Mouse (Mus musculus) Patski (cell line): Measurements from ENCODE around the gene Tpmt. TPM values are rescaled to one million over a fixed set of nuclear protein-coding genes. Genes with fewer than 3 reads are reported as not detected.

ENCODE experiments used
- ATAC-seq: fragments of 100-300 bp; one replicate; pipeline ENCODE4 v1.8.0; 2021
- CTCF ChIA-PET: fragments of 350-600 bp; sonication (Branson Sonifier 250); formaldehyde crosslinking; loops from one replicate; lab custom pipeline; 2022; ENCODE audit warnings: inconsistent platforms; lab: Charles Lee
- POLR2A ChIA-PET: fragments of 350-600 bp; sonication (Branson Sonifier 250); formaldehyde crosslinking; loops from one replicate; lab custom pipeline; 2022; ENCODE audit warnings: antibody characterized with exemption, inconsistent platforms; lab: Charles Lee
- DNase-seq: peaks from one replicate; pipeline ENCODE4 v3.0.0-alpha.2; 2011; ENCODE audit warnings: low read depth, low spot score
- H3K27me3 ChIP-seq: fragments of 371-371 bp; one replicate; pipeline ENCODE4 v1.5.1; 2021
- CTCF ChIP-seq: fragments of 100-300 bp; IDR thresholded peaks from one replicate; pipeline ENCODE4 v1.5.1; 2021
- in situ Hi-C: fragments of 300-500 bp; cut with MboI; formaldehyde crosslinking; loops from 3 replicates; pipeline ENCODE4 v1.11.1; 2018; ENCODE audit warnings: low pct_unique_long_range_greater_than_20kb, mixed read lengths
- polyA plus RNA-seq: library from polyadenylated mRNA; unstranded; gene quantifications from one replicate; pipeline ENCODE4 v1.2.3, GENCODE M21; 2021

Tpmt gene
- polyA plus RNA-seq, 1 experiment from 2014 or later: 18.1 TPM

- ChIA-PET CTCF (interaction anchor here (1.1 to 1.4 kb wide), 3 partner anchors 22 to 205 kb away, joined by 3 to 6 read pairs (median 3); no protein-coding TSS in a partner anchor), POLR2A (interaction anchor here (0.9 to 1.4 kb wide), 2 partner anchors 102 to 113 kb away, joined by 3 to 4 read pairs; partner anchors contain the start of gene Kif13a)
- ATAC-seq: peak; percentile 91
- in situ Hi-C loops: no loop called here
- peak; percentile 89 for DNase-seq
- H3K27me3 ChIP-seq: no peaks in the 10 kb centered on the region
- TF ChIP-seq CTCF: no peak
Observed at GRCm38 (mm10) chr13:47043030-47043680, 1.4 kb downstream of the Tpmt start, which contains the start of gene Kdm1b. Gene Kdm1b (plus strand): TSS chr13:47043499.

- ATAC-seq (no peak), DNase-seq (no peak)
- in situ Hi-C loops: no loop called here
- ChIA-PET CTCF (interaction anchor here (0.8 to 1.4 kb wide), 3 partner anchors 24 to 204 kb away, joined by 3 to 6 read pairs (median 3); no protein-coding TSS in a partner anchor), POLR2A (interaction anchor here (0.7 to 1.4 kb wide), 3 partner anchors 26 to 737 kb away, joined by 3 to 4 read pairs (median 3); partner anchors contain the start of gene Kif13a)
- no peaks in the 10 kb centered on the region for H3K27me3 ChIP-seq
- no peak for TF ChIP-seq CTCF
Observed at GRCm38 (mm10) chr13:47042024-47042633, 2.4 kb downstream of the Tpmt start.

GRCm38 (mm10) chr13:47040061-47040460 lies 4.5 kb downstream of the Tpmt start:
- TF ChIP-seq CTCF: no peak
- POLR2A ChIA-PET: no interaction called here
- no peak for DNase-seq
- no peak for ATAC-seq
- CTCF ChIA-PET: no interaction called here
- in situ Hi-C loops: no loop called here
- H3K27me3 ChIP-seq: no peaks in the 10 kb centered on the region

- DNase-seq: no peak
- no peak for ATAC-seq
- in situ Hi-C loops: no loop called here
- no peak for TF ChIP-seq CTCF
- POLR2A ChIA-PET: no interaction called here
- CTCF ChIA-PET: no interaction called here
- no peaks in the 10 kb centered on the region for H3K27me3 ChIP-seq
Observed at GRCm38 (mm10) chr13:47037946-47038345, 6.6 kb downstream of the Tpmt start.

GRCm38 (mm10) chr13:47033602-47034001 lies 10.9 kb downstream of the Tpmt start:
- TF ChIP-seq CTCF: no peak
- DNase-seq (no peak), ATAC-seq (no peak)
- ChIA-PET POLR2A (no interaction called here), CTCF (no interaction called here)
- in situ Hi-C loops: no loop called here
- H3K27me3 ChIP-seq: no peaks in the 10 kb centered on the region

- in situ Hi-C loops: no loop called here
- ATAC-seq (no peak), DNase-seq (no peak)
- POLR2A ChIA-PET: no interaction called here
- TF ChIP-seq CTCF: no peak
- CTCF ChIA-PET: no interaction called here
- no peaks in the 10 kb centered on the region for H3K27me3 ChIP-seq
Observed at GRCm38 (mm10) chr13:47030376-47031107, 14.0 kb downstream of the Tpmt start.

GRCm38 (mm10) chr13:47020798-47021197 lies 23.7 kb downstream of the Tpmt start:
- no peak for TF ChIP-seq CTCF
- no peaks in the 10 kb centered on the region for H3K27me3 ChIP-seq
- CTCF ChIA-PET: interaction anchor here (1.2 to 1.3 kb wide), 2 partner anchors 184 to 223 kb away, joined by 3 read pairs; no protein-coding TSS in a partner anchor
- POLR2A ChIA-PET: no interaction called here
- ATAC-seq (no peak), DNase-seq (no peak)
- in situ Hi-C loops: no loop called here

- in situ Hi-C loops: loop anchor here (10.0 kb wide), 3 partner anchors 85 to 705 kb away; no protein-coding TSS in a partner anchor
Observed at GRCm38 (mm10) chr13:47019774-47020173, 24.8 kb downstream of the Tpmt start.

GRCm38 (mm10) chr13:47017259-47017658 lies 27.3 kb downstream of the Tpmt start:
- CTCF ChIA-PET: interaction anchor here (0.7 to 1.7 kb wide), 16 partner anchors 13 to 292 kb away, joined by 3 to 13 read pairs (median 5); no protein-coding TSS in a partner anchor
- ATAC-seq (peak; percentile 67), DNase-seq (no peak)
- in situ Hi-C loops: loop anchor here (10.0 kb wide), 3 partner anchors 82 to 702 kb away; no protein-coding TSS in a partner anchor
- peak; percentile 91 for TF ChIP-seq CTCF
- no peaks in the 10 kb centered on the region for H3K27me3 ChIP-seq
- POLR2A ChIA-PET: no interaction called here

More at GRCm38 (mm10) chr13:47019774-47020173, 24.8 kb downstream of the Tpmt start:
- ChIA-PET POLR2A (no interaction called here), CTCF (no interaction called here)
- peak; percentile 23 for TF ChIP-seq CTCF
- DNase-seq: no peak
- no peak for ATAC-seq
- H3K27me3 ChIP-seq: no peaks in the 10 kb centered on the region

- no peaks in the 10 kb centered on the region for H3K27me3 ChIP-seq
- POLR2A ChIA-PET: interaction anchor here (0.6 kb wide), 1 partner anchor 274 kb away, joined by 5 read pairs; no protein-coding TSS in a partner anchor
- CTCF ChIA-PET: interaction anchor here (0.9 to 1.5 kb wide), 4 partner anchors 10 to 177 kb away, joined by 3 to 4 read pairs (median 3); partner anchors contain the start of gene Kif13a
- ATAC-seq (no peak), DNase-seq (no peak)
- in situ Hi-C loops: loop anchor here (10.0 kb wide), 3 partner anchors 80 to 700 kb away; no protein-coding TSS in a partner anchor
- TF ChIP-seq CTCF: no peak
Observed at GRCm38 (mm10) chr13:47015195-47015501, 29.4 kb downstream of the Tpmt start.
